Mouse (Mus musculus): ENCODE results near the gene Map3k10. TPM values are rescaled to one million over a fixed set of nuclear protein-coding genes. Genes with fewer than 3 reads are reported as not detected.
"Not testable (repeated sequence)": the region's sequence is repeated elsewhere in the genome, so short reads cannot be mapped to it uniquely, and the experiment has no call there.

The Map3k10 gene
- polyA plus RNA-seq, 1 experiment from 2014 or later: 8.3 TPM

DNA sequence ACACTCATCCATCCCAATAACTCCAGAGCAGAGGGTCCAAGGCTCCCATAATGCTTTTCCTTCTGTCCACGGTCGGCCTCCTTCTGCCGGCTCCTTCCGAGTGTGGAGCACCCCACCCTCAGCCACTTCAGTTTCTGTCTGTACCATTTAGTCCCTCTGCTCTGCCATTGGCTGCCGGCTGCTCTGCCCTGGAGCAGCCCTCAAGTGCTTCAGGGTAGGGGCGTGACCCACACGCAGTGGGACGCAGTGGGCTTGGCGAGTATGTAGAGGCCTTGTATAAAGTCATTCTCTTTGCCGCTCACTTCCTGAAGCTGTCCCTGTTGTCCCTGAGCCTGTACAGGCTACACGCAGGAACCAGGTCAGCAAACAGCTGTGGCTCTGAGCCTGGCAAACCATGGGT is 24.7 kb downstream of the Map3k10 start:
- Histone ChIP-seq H3K36me3 (replicated peaks) (no peaks in the 10 kb centered on the region; the same call in 1 of the 2 replicates), H3K27me3 (ENCODE audit: poor library complexity, severe bottlenecking) (peaks cover 31% of the 10 kb centered on the region), H3K4me3 (peak overlapping the region; percentile 2; the same call in 1 of the 2 replicates), H3K9me3 (0 out of 2 replicates have a peak, but pooled peaks cover 4% of the 10 kb centered on the region), H3K27ac (no peak overlapping the region), H3K4me1 (peaks cover 16% of the 10 kb centered on the region)
- 92% methylated on average over 11 of the region's 11 CpGs for WGBS
- DNase-seq (ENCODE audit: extremely low spot score, low spot score): no peak

DNA sequence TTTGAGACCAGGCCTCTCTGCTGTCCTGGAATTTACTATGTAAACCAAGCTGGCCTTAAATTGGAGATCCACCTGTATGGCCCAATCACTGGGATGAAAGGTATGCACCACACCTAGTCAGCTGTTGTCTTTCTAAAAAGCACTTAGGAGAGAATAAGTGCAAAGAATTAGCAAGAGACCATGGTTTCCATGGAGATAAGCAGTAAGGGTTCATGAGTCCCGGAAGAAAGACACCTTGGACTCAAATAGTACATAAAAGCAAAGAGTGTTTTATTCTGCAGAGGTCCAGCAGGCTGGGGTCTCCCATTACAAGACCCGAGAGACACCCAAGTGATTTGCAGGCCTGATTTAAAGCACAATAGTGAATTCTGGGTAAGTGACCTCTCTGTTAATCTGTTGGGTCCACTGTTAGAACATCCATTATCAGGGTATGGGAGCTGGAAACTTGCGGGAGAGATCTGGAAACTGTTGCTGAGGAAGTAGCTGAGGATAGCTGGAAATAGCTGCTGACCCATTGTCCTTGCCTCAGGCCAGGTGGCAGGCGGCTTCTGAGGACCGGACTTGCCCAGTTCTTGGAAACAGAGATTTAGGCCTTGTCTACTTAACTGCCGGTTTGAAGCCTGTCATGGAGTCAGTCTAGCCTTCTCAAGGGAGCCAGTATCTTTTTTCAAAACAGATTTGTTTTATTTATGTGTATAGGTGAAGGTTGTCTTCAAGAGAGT is 27.0 kb downstream of the Map3k10 start:
- H3K4me3 ChIP-seq: no peak overlapping the region
- 87% methylated on average over 6 of the region's 6 CpGs for WGBS
- H3K27me3 ChIP-seq (ENCODE audit: poor library complexity, severe bottlenecking): peaks cover 8% of the 10 kb centered on the region
- DNase-seq (ENCODE audit: extremely low spot score, low spot score): no peak
- H3K27ac ChIP-seq: no peak overlapping the region
- H3K36me3 ChIP-seq (replicated peaks): no peaks in the 10 kb centered on the region; the same call in 1 of the 2 replicates
- H3K4me1 ChIP-seq: peaks cover 6% of the 10 kb centered on the region
- H3K9me3 ChIP-seq: 0 out of 2 replicates have a peak, but pooled peaks cover 4% of the 10 kb centered on the region

- WGBS: 84% methylated on average over 7 of the region's 7 CpGs
- Histone ChIP-seq H3K27ac (no peak overlapping the region), H3K4me1 (peaks cover 6% of the 10 kb centered on the region), H3K9me3 (0 out of 2 replicates have a peak, but pooled peaks cover 4% of the 10 kb centered on the region), H3K4me3 (no peak overlapping the region), H3K27me3 (ENCODE audit: poor library complexity, severe bottlenecking) (0 out of 2 replicates have a peak, but pooled peaks cover 1% of the 10 kb centered on the region), H3K36me3 (replicated peaks) (no peaks in the 10 kb centered on the region; the same call in 1 of the 2 replicates)
- DNase-seq (ENCODE audit: extremely low spot score, low spot score): no peak
Measured at GRCm38 (mm10) chr7:27646516-27646915, 27.9 kb downstream of the Map3k10 start.

GRCm38 (mm10) chr7:27644471-27644870 is 29.9 kb downstream of the Map3k10 start:
- WGBS: 63% methylated on average over 1 of the region's 1 CpGs
- Histone ChIP-seq H3K4me1 (no peaks in the 10 kb centered on the region), H3K36me3 (replicated peaks) (peaks cover 3% of the 10 kb centered on the region; the same call in 1 of the 2 replicates), H3K27ac (no peak overlapping the region), H3K9me3 (no peaks in the 10 kb centered on the region), H3K4me3 (no peak overlapping the region), H3K27me3 (ENCODE audit: poor library complexity, severe bottlenecking) (no peaks in the 10 kb centered on the region)
- DNase-seq (ENCODE audit: extremely low spot score, low spot score): no peak

DNA sequence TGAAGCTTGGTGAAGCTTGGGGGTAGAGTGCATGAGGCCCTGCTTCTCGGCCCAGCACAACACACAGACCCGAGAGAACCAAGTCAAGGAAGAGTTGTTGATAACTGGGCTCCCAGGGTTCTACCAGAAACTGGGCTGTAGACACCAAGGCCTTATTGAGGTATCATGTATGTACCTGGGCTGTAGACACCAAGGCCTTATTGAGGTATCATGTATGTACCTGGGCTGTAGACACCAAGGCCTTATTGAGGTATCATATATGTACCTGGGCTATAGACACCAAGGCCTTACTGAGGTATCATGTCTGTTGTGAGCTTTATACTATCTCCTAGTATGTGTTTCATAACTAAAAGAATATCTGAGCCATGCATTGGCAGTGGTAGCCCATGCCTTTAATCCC is 39.3 kb downstream of the Map3k10 start:
- WGBS: 92% methylated on average over 2 of the region's 2 CpGs
- not testable (repeated sequence) for H3K4me3 ChIP-seq; DNase-seq (ENCODE audit: extremely low spot score, low spot score); H3K27ac ChIP-seq; H3K9me3 ChIP-seq; H3K27me3 ChIP-seq (ENCODE audit: poor library complexity, severe bottlenecking); H3K4me1 ChIP-seq
- peaks cover 80% of the 10 kb centered on the region for H3K36me3 ChIP-seq (replicated peaks)

DNA sequence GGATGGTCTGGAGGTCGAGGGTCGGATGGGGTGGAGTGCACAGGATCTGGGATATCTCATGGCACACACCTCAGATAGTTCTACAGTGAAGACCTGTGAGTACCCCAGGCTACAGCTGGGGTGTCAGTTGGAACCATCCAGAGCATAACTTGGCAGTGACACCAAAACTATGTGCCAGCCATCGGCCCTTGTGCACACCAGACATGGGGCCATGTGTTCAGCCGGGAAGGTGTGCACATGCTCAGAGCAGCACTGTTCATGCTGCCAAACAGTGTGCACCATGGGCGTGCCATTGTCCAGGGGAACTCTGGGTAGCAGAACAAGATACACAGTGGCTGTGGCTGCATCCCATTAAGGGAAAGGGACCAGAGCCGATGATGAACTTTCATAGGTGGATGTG is 39.7 kb downstream of the Map3k10 start:
- Histone ChIP-seq H3K9me3 (no peaks in the 10 kb centered on the region), H3K4me1 (no peaks in the 10 kb centered on the region), H3K27me3 (ENCODE audit: poor library complexity, severe bottlenecking) (no peaks in the 10 kb centered on the region), H3K4me3 (no peak overlapping the region), H3K27ac (no peak overlapping the region), H3K36me3 (replicated peaks) (peaks cover 83% of the 10 kb centered on the region)
- DNase-seq (ENCODE audit: extremely low spot score, low spot score): no peak
- WGBS: 93% methylated on average over 6 of the region's 6 CpGs

GRCm38 (mm10) chr7:27633166-27633565 is 41.2 kb downstream of the Map3k10 start:
- no peak overlapping the region for H3K27ac ChIP-seq
- H3K9me3 ChIP-seq: no peaks in the 10 kb centered on the region
- H3K4me3 ChIP-seq: no peak overlapping the region
- H3K4me1 ChIP-seq: no peaks in the 10 kb centered on the region
- 96% methylated on average over 6 of the region's 6 CpGs for WGBS
- no peaks in the 10 kb centered on the region for H3K27me3 ChIP-seq (ENCODE audit: poor library complexity, severe bottlenecking)
- H3K36me3 ChIP-seq (replicated peaks): peaks cover 93% of the 10 kb centered on the region
- DNase-seq (ENCODE audit: extremely low spot score, low spot score): no peak

- no peak overlapping the region for H3K4me3 ChIP-seq
- peaks cover 94% of the 10 kb centered on the region for H3K36me3 ChIP-seq (replicated peaks)
- no peak overlapping the region for H3K27ac ChIP-seq
- H3K27me3 ChIP-seq (ENCODE audit: poor library complexity, severe bottlenecking): no peaks in the 10 kb centered on the region
- WGBS: 97% methylated on average over 4 of the region's 4 CpGs
- no peak for DNase-seq (ENCODE audit: extremely low spot score, low spot score)
- no peaks in the 10 kb centered on the region for H3K4me1 ChIP-seq
- H3K9me3 ChIP-seq: no peaks in the 10 kb centered on the region
Measured at GRCm38 (mm10) chr7:27631439-27631838, 43.0 kb downstream of the Map3k10 start.

DNA sequence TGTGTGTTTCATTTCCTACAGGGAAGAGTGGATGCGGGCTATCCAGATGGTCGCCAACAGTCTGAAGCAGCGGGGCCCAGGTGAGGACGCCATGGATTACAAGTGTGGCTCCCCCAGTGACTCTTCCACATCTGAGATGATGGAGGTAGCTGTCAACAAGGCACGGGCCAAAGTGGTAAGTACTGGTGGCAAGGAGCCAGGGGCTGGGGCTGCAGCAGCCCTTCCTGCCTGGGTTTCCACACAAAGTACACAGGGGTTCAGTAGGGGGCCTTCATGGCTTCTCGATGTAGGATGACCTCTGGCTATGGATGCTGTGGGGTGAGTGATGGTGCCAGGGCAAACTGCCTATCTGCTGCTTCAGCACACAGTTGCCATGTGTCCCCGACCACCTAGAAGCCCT is 45.6 kb downstream of the Map3k10 start:
- peaks cover 91% of the 10 kb centered on the region for H3K36me3 ChIP-seq (replicated peaks)
- not testable (repeated sequence) for H3K27ac ChIP-seq; DNase-seq (ENCODE audit: extremely low spot score, low spot score); H3K27me3 ChIP-seq (ENCODE audit: poor library complexity, severe bottlenecking); H3K4me1 ChIP-seq; H3K9me3 ChIP-seq; H3K4me3 ChIP-seq
- WGBS: 96% methylated on average over 7 of the region's 7 CpGs

GRCm38 (mm10) chr7:27628190-27628589 is 46.2 kb downstream of the Map3k10 start:
- no peak for DNase-seq (ENCODE audit: extremely low spot score, low spot score)
- Histone ChIP-seq H3K27ac (no peak overlapping the region), H3K9me3 (no peaks in the 10 kb centered on the region), H3K27me3 (ENCODE audit: poor library complexity, severe bottlenecking) (no peaks in the 10 kb centered on the region), H3K4me3 (no peak overlapping the region), H3K4me1 (no peaks in the 10 kb centered on the region), H3K36me3 (replicated peaks) (peaks cover 91% of the 10 kb centered on the region)
- 97% methylated on average over 6 of the region's 6 CpGs for WGBS

DNA sequence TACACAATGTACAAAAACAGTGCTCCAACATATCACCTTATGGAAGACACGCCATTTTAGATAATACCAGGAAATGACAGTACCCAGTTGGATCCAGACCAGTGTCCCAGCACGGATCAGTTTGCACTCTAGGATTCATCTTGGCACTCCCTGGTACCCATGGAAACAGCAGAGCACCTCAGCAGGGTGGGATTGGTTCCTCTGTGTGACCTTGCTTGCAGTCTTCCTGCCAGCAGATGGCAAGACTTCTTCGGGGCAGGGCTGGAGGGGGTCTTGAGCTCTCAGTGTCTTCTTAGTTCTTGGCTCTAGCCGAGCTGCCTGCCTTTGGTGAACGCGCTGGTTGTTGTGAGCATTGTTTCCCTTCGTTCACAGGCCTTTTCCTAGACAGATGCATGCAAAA is 46.7 kb downstream of the Map3k10 start:
- peaks cover 91% of the 10 kb centered on the region for H3K36me3 ChIP-seq (replicated peaks)
- H3K4me1 ChIP-seq: no peaks in the 10 kb centered on the region
- no peak overlapping the region for H3K4me3 ChIP-seq
- WGBS: 92% methylated on average over 7 of the region's 7 CpGs
- no peak overlapping the region for H3K27ac ChIP-seq
- H3K9me3 ChIP-seq: no peaks in the 10 kb centered on the region
- no peaks in the 10 kb centered on the region for H3K27me3 ChIP-seq (ENCODE audit: poor library complexity, severe bottlenecking)
- DNase-seq (ENCODE audit: extremely low spot score, low spot score): no peak

GRCm38 (mm10) chr7:27624967-27625366 is 49.4 kb downstream of the Map3k10 start:
- no peaks in the 10 kb centered on the region for H3K4me1 ChIP-seq
- peaks cover 95% of the 10 kb centered on the region for H3K36me3 ChIP-seq (replicated peaks)
- no peak overlapping the region for H3K27ac ChIP-seq
- H3K9me3 ChIP-seq: no peaks in the 10 kb centered on the region
- no peaks in the 10 kb centered on the region for H3K27me3 ChIP-seq (ENCODE audit: poor library complexity, severe bottlenecking)
- H3K4me3 ChIP-seq: no peak overlapping the region
- no peak for DNase-seq (ENCODE audit: extremely low spot score, low spot score)

DNA sequence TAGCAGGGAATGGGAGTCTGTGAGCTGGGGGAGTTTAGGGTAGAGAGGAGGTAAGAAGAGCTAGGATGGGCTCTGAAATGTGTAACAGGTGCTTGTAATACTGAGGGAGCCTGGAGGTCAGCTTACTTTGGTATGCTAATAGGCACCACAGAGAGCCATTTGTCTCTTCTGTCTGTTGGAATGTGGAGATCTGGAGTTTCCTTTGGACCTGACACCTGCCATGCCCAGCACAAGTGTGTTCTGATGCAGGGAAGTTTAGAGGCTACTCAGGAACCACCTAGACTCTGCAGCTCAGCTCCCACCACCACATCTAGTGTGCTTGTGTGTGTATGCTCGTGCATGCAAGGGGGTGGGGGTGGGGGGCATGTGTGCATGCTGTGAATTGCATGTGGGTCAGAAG is 52.2 kb downstream of the Map3k10 start:
- H3K27me3 ChIP-seq (ENCODE audit: poor library complexity, severe bottlenecking): no peaks in the 10 kb centered on the region
- no peak overlapping the region for H3K27ac ChIP-seq
- no peaks in the 10 kb centered on the region for H3K4me1 ChIP-seq
- H3K9me3 ChIP-seq: no peaks in the 10 kb centered on the region
- DNase-seq (ENCODE audit: extremely low spot score, low spot score): no peak
- H3K4me3 ChIP-seq: no peak overlapping the region
- WGBS: 76% methylated on average over 1 of the region's 1 CpGs
- peaks cover 95% of the 10 kb centered on the region for H3K36me3 ChIP-seq (replicated peaks)

Data from forebrain, embryonic 10.5 days (tissue).